Mouse (Mus musculus) forebrain, embryonic 12.5 days (tissue): Measurements from ENCODE around the gene Nlrx1. TPM values are rescaled to one million over a fixed set of nuclear protein-coding genes. Genes with fewer than 3 reads are reported as not detected.

Experiments used
- ATAC-seq: fragments of 200-750 bp; cut with Nextera tagmentation; 2 replicates; pipeline ENCODE4 v1.8.0; 2017; ENCODE audit warnings: moderate TSS enrichment; ENCODE audit not compliant: low FRiP score
- H3K27ac ChIP-seq: fragments of 300-500 bp; sonication (generic); 2 replicates; pipeline ENCODE4 v1.5.1; 2016; ENCODE audit warnings: mild to moderate bottlenecking
- H3K27me3 ChIP-seq: fragments of 300-500 bp; sonication (generic); 2 replicates; pipeline ENCODE4 v1.6.1; 2016; ENCODE audit warnings: mild to moderate bottlenecking
- H3K36me3 ChIP-seq: fragments of 300-500 bp; sonication (generic); replicated peaks from 2 replicates; pipeline ENCODE4 v1.6.1; 2016; ENCODE audit warnings: mild to moderate bottlenecking
- H3K4me1 ChIP-seq: fragments of 300-500 bp; sonication (generic); 2 replicates; pipeline ENCODE4 v1.6.1; 2016
- H3K4me2 ChIP-seq: fragments of 300-500 bp; sonication (generic); 2 replicates; pipeline ENCODE4 v1.6.1; 2016; ENCODE audit warnings: mild to moderate bottlenecking, moderate library complexity
- H3K4me3 ChIP-seq: fragments of 300-500 bp; sonication (generic); replicated peaks from 2 replicates; pipeline ENCODE4 v1.5.1; 2016; ENCODE audit warnings: mild to moderate bottlenecking
- H3K9ac ChIP-seq: fragments of 300-500 bp; sonication (generic); 2 replicates; pipeline ENCODE4 v1.6.1; 2016; ENCODE audit warnings: mild to moderate bottlenecking
- H3K9me3 ChIP-seq: fragments of 300-500 bp; sonication (generic); 2 replicates; pipeline ENCODE4 v1.6.1; 2016
- WGBS: fragments of 180-500 bp; shearing (Covaris S2); methylation state at CpG from one replicate; pipeline ENCODE4 v1.1.7; 2016; 5-methylcytosine and 5-hydroxymethylcytosine counted together
- polyA plus RNA-seq: library from polyadenylated mRNA; unstranded; fragments of >200 nt; fragmentation: Nextera tagmentation; extraction: Ambion mirVana; gene quantifications from 2 replicates; pipeline ENCODE4 v1.2.1, GENCODE M21; 2016

Gene Nlrx1
- polyA plus RNA-seq, 1 experiment from 2014 or later = 5.2 TPM

DNA sequence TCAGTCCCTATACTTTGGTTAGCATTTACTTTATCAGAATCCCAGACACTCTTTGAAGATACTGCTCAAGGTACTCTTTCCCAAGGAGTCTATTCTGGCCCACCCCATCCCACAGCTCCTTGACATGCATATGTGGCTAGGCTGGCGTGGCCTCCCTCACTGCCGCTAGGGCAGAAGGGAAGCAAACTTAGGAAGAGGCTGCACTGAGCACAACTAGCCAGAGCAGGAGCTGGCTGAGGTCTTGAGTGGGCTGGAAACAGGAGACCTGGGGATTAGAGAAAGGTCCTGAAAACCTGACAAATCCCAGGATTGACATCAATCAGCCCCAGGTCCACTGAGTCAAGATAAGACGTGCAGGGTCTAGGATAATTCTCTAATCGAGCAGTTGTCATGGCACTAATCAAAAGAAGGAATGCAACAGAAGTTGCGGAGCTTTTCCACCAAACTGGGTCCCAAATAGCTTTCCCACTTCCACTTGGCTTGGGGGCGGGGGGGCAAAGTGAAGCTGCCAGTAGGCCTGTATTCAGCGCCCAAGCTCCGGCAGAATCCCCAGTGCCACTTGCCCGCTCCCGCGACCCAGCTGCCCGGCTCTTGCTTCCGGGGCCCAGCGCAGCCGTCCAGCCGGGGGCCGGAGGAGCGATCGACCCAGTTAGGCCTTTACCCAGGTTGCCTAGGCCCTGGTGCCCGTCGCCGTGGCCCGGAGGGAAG lies 926 bp downstream of the Nlrx1 start:
- Histone ChIP-seq H3K9me3 (peaks cover 4% of the 10 kb centered on the region; the same call in 1 of the 2 replicates), H3K4me2 (peak overlapping the region; percentile 68), H3K36me3 (no peaks in the 10 kb centered on the region), H3K9ac (peak overlapping the region; percentile 70), H3K27ac (peak overlapping the region; percentile 66), H3K4me1 (peaks cover 27% of the 10 kb centered on the region), H3K27me3 (peaks cover 4% of the 10 kb centered on the region; the same call in 1 of the 2 replicates), H3K4me3 (peak overlapping the region; percentile 44)
- ATAC-seq = peak; percentile 58; the same call in 1 of the 2 replicates
- 9% methylated on average over 23 of the region's 23 CpGs for WGBS

DNA sequence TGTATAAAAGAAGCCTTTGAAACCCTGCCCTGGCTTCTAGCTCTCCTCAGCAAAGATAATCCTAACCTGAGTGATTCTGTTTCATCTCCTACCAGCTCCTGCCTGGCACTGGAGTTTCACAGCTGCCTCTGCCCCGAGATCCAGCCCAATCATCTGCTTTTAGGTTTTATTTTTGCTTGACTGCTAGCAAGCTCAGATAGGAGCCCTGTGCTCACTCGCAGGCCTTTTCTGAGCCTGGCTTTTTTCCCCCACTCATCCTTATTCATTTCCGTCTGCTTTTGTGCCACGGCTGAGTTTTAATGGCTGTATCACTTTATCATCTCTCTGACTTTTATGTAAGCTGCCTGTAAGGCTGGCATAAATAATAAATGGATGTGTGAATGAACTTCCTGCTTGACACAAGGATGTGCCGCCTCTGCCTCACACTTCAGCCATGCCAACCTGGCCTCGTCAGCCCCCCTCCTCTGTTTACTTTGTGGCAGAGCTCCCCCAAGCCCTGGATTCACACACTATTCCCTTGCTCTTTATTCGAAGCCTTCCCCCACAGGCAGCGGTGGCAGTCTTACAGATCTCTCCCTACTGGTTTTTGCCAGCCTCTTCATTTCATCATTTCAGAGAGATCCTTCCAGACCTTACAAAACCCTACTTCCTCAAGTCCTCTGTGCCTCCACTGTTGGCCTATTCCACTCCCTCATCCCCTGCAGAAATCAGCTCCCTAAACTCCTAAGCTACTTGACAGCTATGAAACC lies 1.7 kb downstream of the Nlrx1 start:
- Histone ChIP-seq H3K27me3 (peaks cover 6% of the 10 kb centered on the region; the same call in 1 of the 2 replicates), H3K9ac (no peak overlapping the region), H3K9me3 (peaks cover 4% of the 10 kb centered on the region; the same call in 1 of the 2 replicates), H3K4me1 (peaks cover 27% of the 10 kb centered on the region), H3K36me3 (no peaks in the 10 kb centered on the region), H3K27ac (no peak overlapping the region), H3K4me3 (no peak overlapping the region), H3K4me2 (no peak overlapping the region)
- 70% methylated on average over 8 of the region's 8 CpGs for WGBS
- no peak for ATAC-seq

DNA sequence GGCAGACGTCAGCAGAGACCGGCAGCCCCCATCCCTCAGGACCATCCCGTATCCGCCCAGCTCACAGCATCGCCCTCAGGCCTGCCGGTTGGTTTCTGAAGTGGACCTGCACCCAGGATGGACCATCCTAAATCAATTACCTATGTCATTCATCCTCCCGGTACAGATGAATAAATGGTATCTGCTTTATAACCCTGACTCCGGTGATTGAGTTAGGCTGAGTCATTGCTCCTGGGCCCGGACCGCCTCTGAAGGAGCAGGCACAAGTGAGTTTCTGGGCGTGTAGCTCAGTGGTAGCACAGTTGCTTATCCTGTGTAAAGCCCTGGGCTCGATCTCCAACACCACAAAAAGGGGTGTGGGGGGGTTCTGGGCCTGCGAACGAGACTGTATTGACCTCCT lies 7.0 kb downstream of the Nlrx1 start:
- Histone ChIP-seq H3K4me1 (peaks cover 12% of the 10 kb centered on the region), H3K27me3 (0 out of 2 replicates have a peak, but pooled peaks cover 2% of the 10 kb centered on the region), H3K9me3 (no peaks in the 10 kb centered on the region), H3K4me3 (no peak overlapping the region), H3K27ac (no peak overlapping the region), H3K36me3 (no peaks in the 10 kb centered on the region), H3K4me2 (no peak overlapping the region), H3K9ac (no peak overlapping the region)
- 87% methylated on average over 14 of the region's 14 CpGs for WGBS
- no peak for ATAC-seq

DNA sequence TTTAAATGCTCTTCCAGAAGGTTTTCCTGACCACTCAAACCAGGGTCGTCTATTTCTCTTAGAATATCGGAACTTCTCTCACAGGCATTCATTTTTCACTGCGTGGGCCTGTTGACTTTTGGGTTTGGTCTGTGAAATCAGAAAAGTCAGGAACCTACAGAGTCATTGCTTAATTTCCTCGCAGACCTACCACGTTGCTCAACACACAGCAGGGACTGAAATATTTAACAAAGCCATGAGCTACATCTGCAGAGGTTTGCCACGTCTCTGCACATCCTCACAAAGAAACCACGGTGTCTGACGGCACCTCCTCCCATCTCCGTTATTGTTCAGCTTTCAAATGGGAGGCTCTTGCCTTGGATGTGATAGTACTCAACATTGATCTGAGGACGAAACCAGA lies 9.4 kb downstream of the Nlrx1 start:
- Histone ChIP-seq H3K9me3 (no peaks in the 10 kb centered on the region), H3K9ac (no peak overlapping the region), H3K27ac (no peak overlapping the region), H3K4me2 (no peak overlapping the region), H3K4me1 (peaks cover 26% of the 10 kb centered on the region), H3K4me3 (no peak overlapping the region), H3K36me3 (no peaks in the 10 kb centered on the region), H3K27me3 (0 out of 2 replicates have a peak, but pooled peaks cover 2% of the 10 kb centered on the region)
- no peak for ATAC-seq
- WGBS = 82% methylated on average over 10 of the region's 10 CpGs

DNA sequence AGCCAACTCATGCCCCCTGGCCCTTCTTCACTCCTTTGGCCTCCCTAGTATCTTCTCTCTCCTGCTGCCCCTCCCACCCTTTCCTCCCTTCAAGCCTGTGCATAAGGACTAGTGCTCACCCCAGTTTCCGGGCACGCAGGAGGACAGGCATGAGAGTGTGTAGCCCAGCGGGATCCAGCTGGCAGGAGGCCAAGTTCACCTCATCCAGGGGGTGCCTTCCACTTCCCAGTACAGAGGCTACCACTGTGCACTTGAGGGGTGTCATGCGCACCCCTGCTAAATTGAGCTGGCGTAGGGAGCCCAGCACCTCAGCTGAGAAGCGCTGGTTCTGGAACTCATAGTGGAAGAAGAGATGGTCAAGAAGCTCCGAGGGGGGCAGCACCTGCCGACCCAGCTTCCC lies 12.2 kb downstream of the Nlrx1 start:
- WGBS = 81% methylated on average over 8 of the region's 8 CpGs
- H3K4me1 ChIP-seq = peaks cover 43% of the 10 kb centered on the region
- H3K36me3 ChIP-seq = no peaks in the 10 kb centered on the region
- H3K9ac ChIP-seq = no peak overlapping the region
- H3K4me3 ChIP-seq = no peak overlapping the region
- 0 out of 2 replicates have a peak, but pooled peaks cover 4% of the 10 kb centered on the region for H3K27me3 ChIP-seq
- H3K9me3 ChIP-seq = no peaks in the 10 kb centered on the region
- no peak overlapping the region for H3K4me2 ChIP-seq
- no peak for ATAC-seq
- H3K27ac ChIP-seq = peak overlapping the region; percentile 91; the same call in 1 of the 2 replicates

DNA sequence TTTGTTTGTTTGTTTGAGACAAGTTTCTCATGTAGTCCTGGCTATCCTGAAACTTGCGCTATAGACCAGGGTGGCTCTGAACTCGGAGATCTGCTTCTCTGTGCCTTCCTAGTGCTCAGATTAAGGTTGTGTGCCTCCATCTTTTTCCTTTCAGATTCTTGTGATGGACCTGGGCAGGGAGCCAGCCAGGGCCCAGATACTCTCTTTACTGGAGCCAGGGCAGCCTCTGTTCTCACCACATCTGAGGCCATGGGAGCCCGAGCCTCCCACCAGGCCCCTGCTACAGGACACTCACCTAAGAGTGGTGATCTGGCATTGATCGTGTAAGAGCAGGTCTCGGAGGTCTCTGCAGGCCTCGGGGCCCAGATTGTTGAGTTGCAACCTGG lies 13.3 kb downstream of the Nlrx1 start:
- 39% methylated on average over 6 of the region's 6 CpGs for WGBS
- H3K4me2 ChIP-seq = peak overlapping the region; percentile 2
- H3K4me3 ChIP-seq = no peak overlapping the region
- H3K36me3 ChIP-seq = no peaks in the 10 kb centered on the region
- H3K27ac ChIP-seq = peak overlapping the region; percentile 91
- H3K9ac ChIP-seq = peak overlapping the region; percentile 14; the same call in 1 of the 2 replicates
- no peaks in the 10 kb centered on the region for H3K9me3 ChIP-seq
- peaks cover 51% of the 10 kb centered on the region for H3K4me1 ChIP-seq
- H3K27me3 ChIP-seq = 0 out of 2 replicates have a peak, but pooled peaks cover 4% of the 10 kb centered on the region
- ATAC-seq = peak; percentile 21; the same call in 1 of the 2 replicates

DNA sequence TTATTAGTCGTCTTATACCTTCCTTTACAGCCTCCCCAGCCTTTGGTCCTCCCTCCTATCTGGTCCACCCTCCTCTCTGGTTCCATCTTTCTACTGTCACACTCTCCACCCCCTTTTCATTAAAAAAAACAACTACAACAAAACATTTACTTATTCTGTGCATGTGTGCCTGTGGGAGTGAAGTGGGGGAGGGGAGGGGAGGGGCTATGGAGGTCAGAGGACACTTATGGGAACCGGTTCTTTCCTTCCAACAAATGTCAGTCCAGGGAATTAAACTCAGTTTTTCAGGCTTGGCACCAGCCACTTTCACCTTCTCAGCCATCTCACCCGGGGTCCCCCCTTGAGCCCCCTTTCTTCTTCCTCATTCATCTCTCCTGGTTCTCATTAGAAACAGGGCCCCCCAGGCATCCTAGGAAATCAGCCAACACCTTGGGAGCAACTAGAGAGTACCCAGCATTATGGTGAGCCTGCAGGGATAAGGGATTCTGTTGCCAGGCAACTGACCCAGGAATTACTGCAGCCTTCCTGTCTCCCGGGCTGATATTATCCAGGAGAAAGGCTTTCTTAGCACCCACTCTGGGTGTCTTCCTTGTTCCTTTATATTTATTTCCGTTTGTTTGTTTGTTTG lies 13.8 kb downstream of the Nlrx1 start:
- no peaks in the 10 kb centered on the region for H3K36me3 ChIP-seq
- H3K27me3 ChIP-seq = 0 out of 2 replicates have a peak, but pooled peaks cover 4% of the 10 kb centered on the region
- 0 out of 2 replicates have a peak overlapping the region, but pooled peaks have one; percentile 14 for H3K9ac ChIP-seq
- peak overlapping the region; percentile 2 for H3K4me2 ChIP-seq
- no peak overlapping the region for H3K4me3 ChIP-seq
- H3K9me3 ChIP-seq = no peaks in the 10 kb centered on the region
- H3K4me1 ChIP-seq = peaks cover 56% of the 10 kb centered on the region
- H3K27ac ChIP-seq = peak overlapping the region; percentile 91
- ATAC-seq = peak; percentile 79
- 5% methylated on average over 5 of the region's 5 CpGs for WGBS

DNA sequence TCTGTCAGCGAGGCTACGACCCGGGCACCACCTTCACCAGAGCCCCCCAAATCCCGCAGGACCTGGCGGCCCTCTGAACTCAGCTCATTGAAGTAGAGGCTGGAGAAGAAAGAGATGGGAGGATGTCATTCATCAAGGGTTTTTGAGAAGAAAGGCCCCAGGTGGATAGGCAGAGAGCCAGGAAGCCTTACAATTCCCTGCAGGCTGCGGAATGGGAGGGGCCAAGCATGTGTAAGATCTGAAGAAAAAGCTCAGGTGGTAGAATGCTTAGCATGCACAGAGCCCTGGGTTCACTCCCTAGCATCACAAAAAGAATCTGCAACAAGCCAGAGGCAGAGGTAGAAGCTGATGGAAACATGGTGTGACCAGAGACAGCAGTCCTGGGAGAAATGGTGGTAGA lies 15.0 kb downstream of the Nlrx1 start:
- Histone ChIP-seq H3K27me3 (peaks cover 14% of the 10 kb centered on the region; the same call in 1 of the 2 replicates), H3K4me3 (no peak overlapping the region), H3K9me3 (no peaks in the 10 kb centered on the region), H3K27ac (peak overlapping the region; percentile 91), H3K4me1 (peaks cover 57% of the 10 kb centered on the region), H3K9ac (no peak overlapping the region), H3K36me3 (no peaks in the 10 kb centered on the region), H3K4me2 (peak overlapping the region; percentile 2; the same call in 1 of the 2 replicates)
- ATAC-seq = no peak
- 77% methylated on average over 6 of the region's 6 CpGs for WGBS

DNA sequence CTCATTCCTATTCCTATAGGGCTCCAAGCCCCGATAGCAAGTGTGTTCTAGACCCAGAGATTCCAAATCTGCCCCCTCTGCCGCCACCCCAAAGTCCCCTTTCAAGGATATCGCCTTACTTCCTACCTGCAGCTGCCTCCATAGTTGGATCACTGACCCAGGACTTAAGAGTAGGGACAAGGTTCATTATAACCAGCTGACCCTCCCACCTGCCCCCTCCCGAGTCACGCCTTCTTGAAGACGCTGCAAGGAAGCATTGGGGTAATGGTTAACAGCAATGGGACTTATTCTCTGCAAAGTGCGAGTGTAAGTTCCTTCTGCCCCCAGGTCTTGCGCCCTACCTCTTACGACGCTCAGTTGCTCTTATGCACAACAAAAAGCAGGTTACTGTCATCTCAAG lies 17.1 kb downstream of the Nlrx1 start, which contains the start of gene Pdzd3:
Gene Pdzd3, minus strand, starts transcription at position 158 of the 400 bp plus-strand sequence.
- no peak within 1 kb of the TSS for H3K4me2 ChIP-seq
- H3K9me3 ChIP-seq = no peaks in the 10 kb centered on the region
- no peaks in the 10 kb centered on the region for H3K36me3 ChIP-seq
- H3K27ac ChIP-seq = no peak within 1 kb of the TSS
- H3K4me1 ChIP-seq = peaks cover 55% of the 10 kb centered on the region
- WGBS = 84% methylated on average over 10 of the region's 10 CpGs
- no peak within 1 kb of the TSS for H3K4me3 ChIP-seq
- peaks cover 18% of the 10 kb centered on the region; the same call in 1 of the 2 replicates for H3K27me3 ChIP-seq
- ATAC-seq = no peak
- no peak within 1 kb of the TSS for H3K9ac ChIP-seq

DNA sequence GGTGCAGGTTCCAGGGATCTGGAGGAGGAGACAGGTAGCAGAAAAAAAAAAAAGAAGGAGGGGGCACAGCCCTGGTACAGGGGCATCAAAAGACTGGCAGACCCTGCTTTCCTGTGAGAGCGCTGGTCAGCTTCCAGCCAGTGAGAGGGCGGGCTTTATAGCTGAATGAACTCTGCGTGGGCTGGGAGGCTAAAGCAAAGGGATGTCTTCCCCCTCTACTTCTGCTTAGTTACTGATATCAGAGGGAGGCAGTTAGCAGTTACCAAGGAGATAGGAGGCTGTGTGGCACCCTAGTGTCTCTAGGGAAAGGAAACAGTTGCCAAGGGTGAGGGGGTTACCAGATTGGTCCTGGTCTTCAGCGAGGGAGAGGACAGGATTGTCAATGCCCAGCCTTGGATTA lies 18.0 kb downstream of the Nlrx1 start:
- no peak overlapping the region for H3K27ac ChIP-seq
- WGBS = 55% methylated on average over 4 of the region's 4 CpGs
- H3K4me3 ChIP-seq = no peak overlapping the region
- H3K4me1 ChIP-seq = peaks cover 46% of the 10 kb centered on the region
- H3K36me3 ChIP-seq = no peaks in the 10 kb centered on the region
- no peak overlapping the region for H3K9ac ChIP-seq
- H3K4me2 ChIP-seq = no peak overlapping the region
- no peaks in the 10 kb centered on the region for H3K9me3 ChIP-seq
- H3K27me3 ChIP-seq = peaks cover 18% of the 10 kb centered on the region; the same call in 1 of the 2 replicates
- no peak for ATAC-seq

DNA sequence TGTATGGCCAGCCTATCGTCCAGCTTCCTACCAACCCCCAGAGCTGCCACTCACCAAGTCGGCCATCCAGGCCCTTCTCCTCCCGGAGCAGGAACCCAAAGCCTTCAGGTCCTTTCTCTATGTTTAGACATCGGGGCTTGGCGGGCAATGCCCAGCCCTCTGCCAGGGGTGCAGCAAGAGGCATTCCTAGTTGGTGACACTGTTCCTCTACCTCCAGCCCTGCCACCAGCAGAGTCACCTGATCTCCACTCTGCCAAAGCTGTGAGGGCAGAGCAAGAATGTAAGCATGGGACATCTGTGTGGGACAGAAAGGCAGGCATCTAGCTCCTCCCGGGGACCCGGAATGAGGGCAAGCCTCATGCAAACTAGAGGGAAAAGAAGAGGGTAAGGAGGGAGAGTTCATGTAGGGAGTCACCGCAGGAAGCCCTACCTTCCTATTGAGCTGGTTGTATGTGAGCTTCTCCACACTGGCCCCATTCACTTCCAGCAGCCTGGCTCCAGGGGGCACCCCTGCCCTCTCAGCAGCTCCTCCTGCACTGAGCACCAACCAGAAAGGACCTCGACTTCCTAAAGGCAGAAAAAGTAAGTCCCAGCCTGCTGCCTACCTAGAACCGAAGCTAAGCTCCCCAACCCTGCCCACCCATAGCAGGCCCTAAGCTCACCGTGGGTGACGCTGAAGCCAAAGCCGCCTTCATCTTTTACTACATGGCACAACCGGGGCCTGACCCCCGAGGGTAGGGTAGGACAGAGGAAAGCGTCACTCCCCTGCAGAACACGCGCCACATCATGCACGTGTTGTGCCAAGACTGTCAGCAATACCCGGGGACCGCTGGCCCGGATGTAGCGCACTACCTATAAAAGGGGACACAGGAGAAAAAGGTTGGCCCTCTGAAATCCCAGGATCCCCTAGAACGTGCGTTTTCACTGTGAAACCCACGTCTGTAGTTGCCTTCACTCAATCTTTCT lies 18.9 kb downstream of the Nlrx1 start:
- Histone ChIP-seq H3K9ac (no peak overlapping the region), H3K4me2 (peak overlapping the region; percentile 10; the same call in 1 of the 2 replicates), H3K4me1 (peaks cover 36% of the 10 kb centered on the region), H3K9me3 (no peaks in the 10 kb centered on the region), H3K36me3 (no peaks in the 10 kb centered on the region), H3K27me3 (peaks cover 18% of the 10 kb centered on the region; the same call in 1 of the 2 replicates), H3K4me3 (no peak overlapping the region), H3K27ac (no peak overlapping the region)
- 43% methylated on average over 26 of the region's 26 CpGs for WGBS
- peak; percentile 83 for ATAC-seq
